Mouse (Mus musculus) liver, embryonic 14.5 days (tissue): Measurements from ENCODE around the gene Capn11. TPM values are rescaled to one million over a fixed set of nuclear protein-coding genes. Genes with fewer than 3 reads are reported as not detected.
A peak's percentile ranks its signal among the peaks of the same experiment; 100 is the strongest.

Source experiments
- ATAC-seq: fragments of 200-750 bp; cut with Nextera tagmentation; 2 replicates; pipeline ENCODE4 v1.8.0; 2017; ENCODE audit warnings: moderate number of reproducible peaks, mild to moderate bottlenecking, moderate library complexity; ENCODE audit not compliant: insufficient read depth
- DNase-seq, 3 experiments: peaks; one replicate each; pipeline ENCODE4 v3.0.0-alpha.2; 2012 to 2013; ENCODE audit warnings: low read depth in 3 of 3, low spot score in 3 of 3
- H3K27ac ChIP-seq: fragments of 300-500 bp; sonication (generic); 2 replicates; pipeline ENCODE4 v1.5.1; 2014; ENCODE audit warnings: moderate library complexity, mild to moderate bottlenecking, control low read depth, inconsistent platforms
- H3K27me3 ChIP-seq: fragments of 300-500 bp; sonication (generic); 2 replicates; pipeline ENCODE4 v1.6.1; 2014; ENCODE audit warnings: mild to moderate bottlenecking, low read length, moderate library complexity; ENCODE audit not compliant: control insufficient read depth, insufficient read depth
- H3K36me3 ChIP-seq: fragments of 300-500 bp; sonication (generic); replicated peaks from 2 replicates; pipeline ENCODE4 v1.6.1; 2014; ENCODE audit warnings: low read depth; ENCODE audit not compliant: control insufficient read depth, insufficient read depth
- H3K4me1 ChIP-seq, 2 experiments: fragments of 200-500 bp in 1 of 2; fragments of 300-500 bp in 1 of 2; sonication (generic) in 1 of 2; replicated peaks; 2 replicates each; pipeline ENCODE4 v1.6.1; 2012 to 2014; ENCODE audit warnings: antibody characterized with exemption in 1 of 2, inconsistent platforms in 1 of 2, low read length in 1 of 2; ENCODE audit not compliant: control insufficient read depth in 2 of 2, insufficient read depth in 2 of 2
- H3K4me2 ChIP-seq: fragments of 300-500 bp; sonication (generic); 2 replicates; pipeline ENCODE4 v1.6.1; 2014; ENCODE audit warnings: low read depth, mild to moderate bottlenecking, control low read depth, moderate library complexity
- H3K4me3 ChIP-seq, 2 experiments: fragments of 200-500 bp in 1 of 2; fragments of 300-500 bp in 1 of 2; sonication (generic) in 1 of 2; 2 replicates each; pipeline ENCODE4 v1.5.1; 2012 to 2014; ENCODE audit warnings: low read depth in 2 of 2, low read length in 2 of 2, mild to moderate bottlenecking in 2 of 2, control low read depth in 1 of 2, inconsistent platforms in 1 of 2, moderate library complexity in 1 of 2; ENCODE audit not compliant: insufficient read depth in 1 of 2
- H3K9ac ChIP-seq: fragments of 300-500 bp; sonication (generic); replicated peaks from 2 replicates; pipeline ENCODE4 v1.6.1; 2014; ENCODE audit warnings: mild to moderate bottlenecking, control low read depth, moderate library complexity
- H3K9me3 ChIP-seq: fragments of 300-500 bp; sonication (generic); 2 replicates; pipeline ENCODE4 v1.6.1; 2016; ENCODE audit warnings: low read length, mixed read lengths; ENCODE audit not compliant: control insufficient read depth
- CTCF ChIP-seq: IDR thresholded peaks from 2 replicates; pipeline ENCODE4 v1.5.1; 2016; ENCODE audit warnings: antibody characterized with exemption, low read depth, control low read depth
- EP300 ChIP-seq: IDR thresholded peaks from 2 replicates; pipeline ENCODE4 v1.6.1; 2016; ENCODE audit warnings: antibody characterized with exemption, low read depth
- WGBS: fragments of 180-500 bp; shearing (Covaris S2); extraction: QIAGEN DNeasy Blood & Tissue Kit; methylation state at CpG from one replicate; pipeline ENCODE4 v1.1.7; 2014; ENCODE audit not compliant: insufficient replicate concordance; 5-methylcytosine and 5-hydroxymethylcytosine counted together
- polyA plus RNA-seq, 2 experiments: library from polyadenylated mRNA; depleted of rRNA in 1 of 2; stranded (reverse) in 1 of 2; unstranded in 1 of 2; fragments of >200 nt; fragmentation: Nextera tagmentation in 1 of 2; extraction: Ambion mirVana in 1 of 2; gene quantifications; 2 replicates each; pipeline versions ENCODE4 v1.2.1 to v1.2.3; 2012 to 2014

The Capn11 gene
- polyA plus RNA-seq, 2 experiments, result not detected

GRCm38 (mm10) chr17:45586449-45586837 is 72.7 kb downstream of the Capn11 start:
- no peak overlapping the region for H3K9ac ChIP-seq
- ATAC-seq, result no peak
- no peak overlapping the region for H3K27ac ChIP-seq

GRCm38 (mm10) chr17:45585725-45586448 is 73.2 kb downstream of the Capn11 start:
- peak overlapping the region; percentile 17; the same call in 1 of the 2 replicates for H3K27ac ChIP-seq
- H3K27me3 ChIP-seq, result no peaks in the 10 kb centered on the region
- no peak overlapping the region for H3K4me3 ChIP-seq
- no peak for TF ChIP-seq CTCF
- TF ChIP-seq EP300, result no peak
- 81% methylated on average over 23 of the region's 23 CpGs for WGBS
- H3K4me1 ChIP-seq, result peaks cover 24 to 32% of the 10 kb centered on the region in 2 experiments
- ATAC-seq, result no peak
- peaks cover 69% of the 10 kb centered on the region for H3K36me3 ChIP-seq
- no peak overlapping the region for H3K9ac ChIP-seq
- no peaks in the 10 kb centered on the region; the same call in 1 of the 2 replicates for H3K9me3 ChIP-seq
- no peak overlapping the region for H3K4me2 ChIP-seq
- DNase-seq, result no peak

More at GRCm38 (mm10) chr17:45586449-45586837, 72.7 kb downstream of the Capn11 start:
- TF ChIP-seq CTCF (peak; percentile 86), EP300 (no peak)
- no peaks in the 10 kb centered on the region for H3K27me3 ChIP-seq
- H3K9me3 ChIP-seq, result no peaks in the 10 kb centered on the region; the same call in 1 of the 2 replicates
- no peak overlapping the region for H3K4me2 ChIP-seq
- H3K4me1 ChIP-seq, result peaks cover 24 to 28% of the 10 kb centered on the region in 2 experiments
- no peak for DNase-seq
- no peak overlapping the region for H3K4me3 ChIP-seq
- H3K36me3 ChIP-seq, result peaks cover 73% of the 10 kb centered on the region
- WGBS, result 94% methylated on average over 3 of the region's 3 CpGs

GRCm38 (mm10) chr17:45584939-45585678 is 74.0 kb downstream of the Capn11 start:
- 32% methylated on average over 14 of the region's 14 CpGs for WGBS
- TF ChIP-seq EP300, result no peak
- TF ChIP-seq CTCF, result peak; percentile 95
- Histone ChIP-seq H3K4me1 (peaks cover 24 to 32% of the 10 kb centered on the region in 2 experiments), H3K4me2 (no peak overlapping the region), H3K27ac (no peak overlapping the region; the same call in 1 of the 2 replicates), H3K36me3 (peaks cover 61% of the 10 kb centered on the region), H3K27me3 (no peaks in the 10 kb centered on the region), H3K9ac (no peak overlapping the region), H3K9me3 (no peaks in the 10 kb centered on the region; the same call in 1 of the 2 replicates), H3K4me3 (no peak overlapping the region)
- ATAC-seq, result peak; percentile 32; the same call in 1 of the 2 replicates
- peak in 1 of 3 experiments; percentile 45 for DNase-seq

GRCm38 (mm10) chr17:45584096-45584896 is 74.8 kb downstream of the Capn11 start:
- no peak overlapping the region for H3K4me3 ChIP-seq
- no peaks in the 10 kb centered on the region; the same call in 1 of the 2 replicates for H3K9me3 ChIP-seq
- ATAC-seq (no peak), DNase-seq (no peak)
- H3K27me3 ChIP-seq, result no peaks in the 10 kb centered on the region
- peak overlapping the region; percentile 23; the same call in 1 of the 2 replicates for H3K27ac ChIP-seq
- TF ChIP-seq EP300, result no peak
- no peak for TF ChIP-seq CTCF
- WGBS, result 54% methylated on average over 12 of the region's 12 CpGs
- no peak overlapping the region for H3K4me2 ChIP-seq
- peaks cover 53% of the 10 kb centered on the region for H3K36me3 ChIP-seq
- H3K4me1 ChIP-seq, result peaks cover 24 to 32% of the 10 kb centered on the region in 2 experiments
- H3K9ac ChIP-seq, result no peak overlapping the region
